Mouse (Mus musculus): ENCODE measurements around the gene Sdhb. TPM values are rescaled to one million over a fixed set of nuclear protein-coding genes. Genes with fewer than 3 reads are reported as not detected.

Sdhb gene
- 182 and 183 TPM in 2 replicates for total RNA-seq (2015)
- total RNA-seq (2017), result 110 and 120 TPM in 2 replicates

- peak; percentile 91 for ATAC-seq (ENCODE audit: poor library complexity, severe bottlenecking)
Observed at GRCm38 (mm10) chr4:140960781-140961466, at the start of gene Sdhb. Gene Sdhb, plus strand, starts transcription at chr4:140961203.

- ATAC-seq (ENCODE audit: poor library complexity, severe bottlenecking), result no peak
Observed at GRCm38 (mm10) chr4:140911416-140911815, 49.6 kb upstream of the Sdhb start.

- ATAC-seq (ENCODE audit: poor library complexity, severe bottlenecking), result no peak
Observed at GRCm38 (mm10) chr4:140912271-140912833, 48.7 kb upstream of the Sdhb start.

- no peak for ATAC-seq (ENCODE audit: poor library complexity, severe bottlenecking)
Observed at GRCm38 (mm10) chr4:140913565-140913964, 47.4 kb upstream of the Sdhb start.

GRCm38 (mm10) chr4:140914731-140915131 lies 46.3 kb upstream of the Sdhb start:
- ATAC-seq (ENCODE audit: poor library complexity, severe bottlenecking), result no peak

GRCm38 (mm10) chr4:140915235-140915634 lies 45.8 kb upstream of the Sdhb start:
- ATAC-seq (ENCODE audit: poor library complexity, severe bottlenecking), result no peak

- no peak for ATAC-seq (ENCODE audit: poor library complexity, severe bottlenecking)
Observed at GRCm38 (mm10) chr4:140916296-140916695, 44.7 kb upstream of the Sdhb start.

- no peak for ATAC-seq (ENCODE audit: poor library complexity, severe bottlenecking)
Observed at GRCm38 (mm10) chr4:140917451-140917850, 43.6 kb upstream of the Sdhb start.

- ATAC-seq (ENCODE audit: poor library complexity, severe bottlenecking), result peak; percentile 79
Observed at GRCm38 (mm10) chr4:140919974-140920836, 40.8 kb upstream of the Sdhb start.

- ATAC-seq (ENCODE audit: poor library complexity, severe bottlenecking), result no peak
Observed at GRCm38 (mm10) chr4:140922508-140922907, 38.5 kb upstream of the Sdhb start.

GRCm38 (mm10) chr4:140925648-140926047 lies 35.4 kb upstream of the Sdhb start:
- ATAC-seq (ENCODE audit: poor library complexity, severe bottlenecking), result 0 out of 2 replicates have a peak, but pooled peaks have one; percentile 21

GRCm38 (mm10) chr4:140928349-140928748 lies 32.7 kb upstream of the Sdhb start:
- ATAC-seq (ENCODE audit: poor library complexity, severe bottlenecking), result no peak

GRCm38 (mm10) chr4:140929745-140930144 lies 31.3 kb upstream of the Sdhb start:
- ATAC-seq (ENCODE audit: poor library complexity, severe bottlenecking), result no peak

- ATAC-seq (ENCODE audit: poor library complexity, severe bottlenecking), result peak; percentile 85
Observed at GRCm38 (mm10) chr4:140930900-140931470, 30.0 kb upstream of the Sdhb start.

GRCm38 (mm10) chr4:140935643-140936042 lies 25.4 kb upstream of the Sdhb start:
- ATAC-seq (ENCODE audit: poor library complexity, severe bottlenecking), result no peak

GRCm38 (mm10) chr4:140944356-140944755 lies 16.6 kb upstream of the Sdhb start:
- ATAC-seq (ENCODE audit: poor library complexity, severe bottlenecking), result peak; percentile 44

GRCm38 (mm10) chr4:140944961-140945442 lies 16.0 kb upstream of the Sdhb start:
- ATAC-seq (ENCODE audit: poor library complexity, severe bottlenecking), result peak; percentile 83

- no peak for ATAC-seq (ENCODE audit: poor library complexity, severe bottlenecking)
Observed at GRCm38 (mm10) chr4:140945571-140945970, 15.4 kb upstream of the Sdhb start.

GRCm38 (mm10) chr4:140946048-140946447 lies 15.0 kb upstream of the Sdhb start:
- no peak for ATAC-seq (ENCODE audit: poor library complexity, severe bottlenecking)

GRCm38 (mm10) chr4:140946580-140947205 lies 14.3 kb upstream of the Sdhb start:
- no peak for ATAC-seq (ENCODE audit: poor library complexity, severe bottlenecking)
